Mouse (Mus musculus) cortical plate, adult 2 months (tissue): Measurements from ENCODE around the gene Duxbl2. TPM values are rescaled to one million over a fixed set of nuclear protein-coding genes. Genes with fewer than 3 reads are reported as not detected.

Experiments used
- polyA plus RNA-seq: library from polyadenylated mRNA; depleted of rRNA; stranded (reverse); fragments of >200 nt; gene quantifications from 2 replicates; pipeline ENCODE4 v1.2.3, GENCODE M21; 2012; rRNA removed

The Duxbl2 gene
- polyA plus RNA-seq, 1 experiment = 0.25 TPM

Other genes with a start within 250 kb of the Duxbl2 start
- 0.34 and 0.52 TPM in 2 replicates for gene Plac9a, start 215.2 kb upstream of the Duxbl2 start, polyA plus RNA-seq
- gene Tmem254a, start 190.7 kb upstream of the Duxbl2 start, polyA plus RNA-seq = 3.3 and 3.9 TPM in 2 replicates
- gene Cphx1, start 180.0 kb upstream of the Duxbl2 start, polyA plus RNA-seq = not detected in 2 replicates
- 0.95 and 1.5 TPM in 2 replicates for gene Duxbl1, start 139.8 kb upstream of the Duxbl2 start, polyA plus RNA-seq
- 3.7 and 6.9 TPM in 2 replicates for gene Gm9780, start 75.6 kb upstream of the Duxbl2 start, polyA plus RNA-seq
- gene Tmem254c, start 51.0 kb upstream of the Duxbl2 start, polyA plus RNA-seq = not detected in 2 replicates
- not detected in 2 replicates for gene Cphx2, start 36.8 kb upstream of the Duxbl2 start, polyA plus RNA-seq
- gene Cphx3, start 36.1 kb upstream of the Duxbl2 start, polyA plus RNA-seq = not detected in 2 replicates
- 4.3 and 4.4 TPM in 2 replicates for gene Plac9b, start 64.1 kb downstream of the Duxbl2 start, polyA plus RNA-seq
- gene Tmem254b, start 88.7 kb downstream of the Duxbl2 start, polyA plus RNA-seq = 17.5 and 18.4 TPM in 2 replicates
- gene Duxbl3, start 139.6 kb downstream of the Duxbl2 start, polyA plus RNA-seq = 1.0 TPM in 1 of 2 replicates, not detected in the other